Mouse (Mus musculus) large intestine, adult 2 months (tissue): ENCODE measurements around the gene Aim2. TPM values are rescaled to one million over a fixed set of nuclear protein-coding genes. Genes with fewer than 3 reads are reported as not detected.
"Not testable (repeated sequence)": the region's sequence is repeated elsewhere in the genome, so short reads cannot be mapped to it uniquely, and the experiment has no call there.

Experiments
- DNase-seq: peaks from one replicate; pipeline ENCODE4 v3.0.0-alpha.2; 2012; ENCODE audit warnings: low read depth, low spot score
- WGBS: fragments of 180-500 bp; shearing (Covaris S2); methylation state at CpG from one replicate; pipeline ENCODE4 v1.1.7; 2018; 5-methylcytosine and 5-hydroxymethylcytosine counted together
- polyA plus RNA-seq: library from polyadenylated mRNA; depleted of rRNA; stranded (reverse); fragments of >200 nt; gene quantifications from 2 replicates; pipeline ENCODE4 v1.2.3, GENCODE M21; 2012; rRNA removed

Gene Aim2
- polyA plus RNA-seq, 1 experiment = 7.0 TPM

- no peak for DNase-seq
- WGBS = 15% methylated on average over 1 of the region's 1 CpGs
These were observed 90.0 kb downstream of the Aim2 start for GRCm38 (mm10) chr1:173440681-173441080.

- no peak for DNase-seq
- 61% methylated on average over 4 of the region's 4 CpGs for WGBS
These were observed 90.5 kb downstream of the Aim2 start for GRCm38 (mm10) chr1:173441210-173441609.

- no peak for DNase-seq
- WGBS = 90% methylated on average over 1 of the region's 1 CpGs
These were observed 92.4 kb downstream of the Aim2 start for GRCm38 (mm10) chr1:173443061-173443460.

- 53% methylated on average over 4 of the region's 4 CpGs for WGBS
These were observed 96.4 kb downstream of the Aim2 start for GRCm38 (mm10) chr1:173447067-173447466.

GRCm38 (mm10) chr1:173450621-173451020 is 99.9 kb downstream of the Aim2 start:
- 74% methylated on average over 4 of the region's 4 CpGs for WGBS
- no peak for DNase-seq

More at GRCm38 (mm10) chr1:173447067-173447466, 96.4 kb downstream of the Aim2 start:
- DNase-seq = no peak

GRCm38 (mm10) chr1:173451665-173452064 is 101.0 kb downstream of the Aim2 start:
- no peak for DNase-seq
- WGBS = 87% methylated on average over 5 of the region's 5 CpGs

GRCm38 (mm10) chr1:173456139-173456754 is 105.6 kb downstream of the Aim2 start:
- no peak for DNase-seq
- 46% methylated on average over 7 of the region's 7 CpGs for WGBS

- 83% methylated on average over 5 of the region's 5 CpGs for WGBS
- no peak for DNase-seq
These were observed 106.1 kb downstream of the Aim2 start for GRCm38 (mm10) chr1:173456761-173457160.

GRCm38 (mm10) chr1:173480399-173481181 is 129.9 kb downstream of the Aim2 start:
- not testable (repeated sequence) for DNase-seq
- 89% methylated on average over 5 of the region's 5 CpGs for WGBS

GRCm38 (mm10) chr1:173481182-173481574 is 130.5 kb downstream of the Aim2 start:
- not testable (repeated sequence) for DNase-seq
- 84% methylated on average over 3 of the region's 3 CpGs for WGBS

- WGBS = 64% methylated on average over 3 of the region's 3 CpGs
- not testable (repeated sequence) for DNase-seq
These were observed 140.3 kb downstream of the Aim2 start, which contains the start of gene Ifi206 for GRCm38 (mm10) chr1:173490812-173491480. TSS of gene Ifi206 (minus strand) at chr1:173491041.

GRCm38 (mm10) chr1:173491483-173491882 is 140.8 kb downstream of the Aim2 start:
- not testable (repeated sequence) for DNase-seq

- not testable (repeated sequence) for DNase-seq
- 94% methylated on average over 2 of the region's 2 CpGs for WGBS
These were observed 159.9 kb downstream of the Aim2 start for GRCm38 (mm10) chr1:173510595-173510994.

Other genes starting within 250 kb of the Aim2 start
- gene Olfr1408, start 213.5 kb upstream of the Aim2 start, polyA plus RNA-seq = not detected in 2 replicates
- gene Olfr1406, start 160.2 kb upstream of the Aim2 start, polyA plus RNA-seq = not detected in 2 replicates
- not detected in 2 replicates for gene Olfr218, start 153.1 kb upstream of the Aim2 start, polyA plus RNA-seq
- not detected in 2 replicates for gene Olfr1404, start 138.5 kb upstream of the Aim2 start, polyA plus RNA-seq
- 0.17 and 1.0 TPM in 2 replicates for gene Fcer1a, start 123.7 kb upstream of the Aim2 start, polyA plus RNA-seq
- not detected in 2 replicates for gene Olfr418, start 84.9 kb upstream of the Aim2 start, polyA plus RNA-seq
- 167 and 349 TPM in 2 replicates for gene Mptx2, start 73.1 kb upstream of the Aim2 start, polyA plus RNA-seq
- gene Ackr1, start 17.1 kb upstream of the Aim2 start, polyA plus RNA-seq = 9.8 and 13.6 TPM in 2 replicates
- gene Cadm3, start 16.8 kb downstream of the Aim2 start, polyA plus RNA-seq = 6.2 and 7.5 TPM in 2 replicates
- 1.0 and 1.2 TPM in 2 replicates for gene Ifi206, start 140.2 kb downstream of the Aim2 start, polyA plus RNA-seq
- 0.02 TPM in 1 of 2 replicates, not detected in the other for gene Ifi214, start 185.1 kb downstream of the Aim2 start, polyA plus RNA-seq
- 0.66 and 0.70 TPM in 2 replicates for gene Ifi213, start 248.4 kb downstream of the Aim2 start, polyA plus RNA-seq